Mouse (Mus musculus) cortical plate, adult 2 months (tissue): ENCODE data around the gene Rnf11. TPM values are rescaled to one million over a fixed set of nuclear protein-coding genes. Genes with fewer than 3 reads are reported as not detected.
A peak's percentile ranks its signal among the peaks of the same experiment; 100 is the strongest.

Experiments
- H3K27ac ChIP-seq: fragments of 200-500 bp; 2 replicates; pipeline ENCODE4 v1.5.1; 2012; ENCODE audit warnings: low read length, control low read depth, inconsistent platforms; ENCODE audit not compliant: insufficient read depth
- H3K4me1 ChIP-seq: fragments of 200-500 bp; 2 replicates; pipeline ENCODE4 v1.6.1; 2011; ENCODE audit warnings: low read length; ENCODE audit not compliant: control insufficient read depth, insufficient read depth
- H3K4me3 ChIP-seq: fragments of 200-500 bp; 2 replicates; pipeline ENCODE4 v1.5.1; 2011; ENCODE audit warnings: mild to moderate bottlenecking, low read length, control low read depth; ENCODE audit not compliant: insufficient read depth
- CTCF ChIP-seq: fragments of 200-500 bp; IDR thresholded peaks from 2 replicates; pipeline ENCODE4 v1.5.1; 2011; ENCODE audit warnings: mild to moderate bottlenecking, control low read depth, low read length; ENCODE audit not compliant: insufficient read depth; ENCODE audit errors: extremely low read depth
- POLR2A ChIP-seq: fragments of 200-500 bp; IDR thresholded peaks from 2 replicates; pipeline ENCODE4 v1.6.1; 2011; ENCODE audit warnings: mild to moderate bottlenecking, low read length, control low read depth; ENCODE audit not compliant: insufficient read depth; ENCODE audit errors: extremely low read depth
- polyA plus RNA-seq: library from polyadenylated mRNA; depleted of rRNA; stranded (reverse); fragments of >200 nt; gene quantifications from 2 replicates; pipeline ENCODE4 v1.2.3, GENCODE M21; 2012; rRNA removed

The Rnf11 gene
- polyA plus RNA-seq = 174 and 187 TPM in 2 replicates

DNA sequence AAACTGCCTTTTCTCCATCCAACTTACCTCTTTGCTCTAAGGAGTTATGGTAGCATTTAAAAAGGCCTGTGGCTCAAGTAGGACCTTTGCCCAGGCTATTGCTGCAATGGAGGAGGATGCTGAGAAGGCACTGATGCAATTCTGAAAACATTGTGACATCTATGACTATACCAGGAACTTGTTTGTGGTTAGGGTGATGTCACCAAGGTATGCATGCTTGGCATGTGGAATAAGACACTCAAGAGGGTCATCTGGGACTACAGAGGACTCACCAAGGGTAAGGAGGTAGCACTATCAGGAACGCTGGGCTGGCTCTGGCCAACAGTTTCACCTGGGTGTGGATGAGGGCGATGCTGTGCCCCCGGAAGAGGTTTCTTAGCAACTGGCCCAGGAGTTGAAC, at the start of gene Rnf11:
Rnf11 (minus strand) TSS at position 108 of the 400 bp plus-strand sequence.
- TF ChIP-seq CTCF (no peak), POLR2A (no peak)
- H3K4me3 ChIP-seq = no peak within 1 kb of the TSS
- H3K4me1 ChIP-seq = no peaks in the 10 kb centered on the region
- no peak within 1 kb of the TSS for H3K27ac ChIP-seq

DNA sequence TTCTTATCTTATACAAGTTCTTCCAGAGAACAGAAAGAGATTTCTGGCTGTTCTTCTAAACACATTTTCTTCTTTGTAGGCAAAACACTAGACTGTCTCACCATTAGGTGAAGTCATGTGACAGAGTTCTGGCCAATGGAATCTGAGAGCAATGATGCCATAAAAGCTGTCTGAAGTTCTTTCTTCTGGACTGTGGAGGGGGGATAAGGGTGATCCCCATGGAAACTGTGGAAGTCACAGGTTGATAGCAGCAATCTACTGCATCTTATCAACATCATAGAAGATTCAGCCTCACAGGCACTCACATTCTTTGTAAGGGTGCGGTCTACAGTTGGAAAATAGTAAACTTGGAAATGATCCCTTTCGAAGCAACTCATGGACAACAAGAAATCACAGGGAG, 46.6 kb upstream of the Rnf11 start, which contains the start of gene 4930522H14Rik:
4930522H14Rik (minus strand) TSS at position 187 of the 400 bp plus-strand sequence.
- Histone ChIP-seq H3K4me3 (no peak within 1 kb of the TSS), H3K4me1 (no peaks in the 10 kb centered on the region), H3K27ac (no peak within 1 kb of the TSS)
- TF ChIP-seq CTCF (no peak), POLR2A (no peak)

DNA sequence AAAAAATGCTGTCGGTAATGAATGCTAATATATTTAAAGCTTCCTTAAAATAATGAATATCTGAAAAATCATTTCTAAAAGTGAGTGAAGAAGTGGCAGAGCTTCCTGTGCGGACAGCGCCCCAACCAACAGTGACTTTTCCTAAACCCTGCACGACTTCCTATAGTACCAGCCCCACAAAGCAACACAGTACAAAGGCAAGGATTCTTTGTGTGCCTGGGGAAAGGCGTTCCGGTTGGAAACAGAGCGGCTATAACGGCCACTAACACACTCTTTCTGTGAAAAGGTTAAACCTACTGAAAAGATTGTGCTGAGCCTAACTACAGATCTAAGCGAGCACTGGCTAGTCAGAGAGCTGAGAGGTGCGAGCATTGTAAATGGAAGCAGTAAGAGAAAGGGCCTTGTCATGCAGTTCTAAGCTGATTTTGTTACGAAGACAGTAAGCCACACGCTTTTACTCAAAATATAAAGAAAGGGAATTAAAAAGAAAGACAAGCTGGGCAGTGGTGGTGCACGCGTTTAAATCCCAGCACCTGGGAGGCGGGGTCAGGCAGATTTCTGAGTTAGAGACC, 45.8 kb upstream of the Rnf11 start:
- no peaks in the 10 kb centered on the region for H3K4me1 ChIP-seq
- no peak overlapping the region for H3K4me3 ChIP-seq

DNA sequence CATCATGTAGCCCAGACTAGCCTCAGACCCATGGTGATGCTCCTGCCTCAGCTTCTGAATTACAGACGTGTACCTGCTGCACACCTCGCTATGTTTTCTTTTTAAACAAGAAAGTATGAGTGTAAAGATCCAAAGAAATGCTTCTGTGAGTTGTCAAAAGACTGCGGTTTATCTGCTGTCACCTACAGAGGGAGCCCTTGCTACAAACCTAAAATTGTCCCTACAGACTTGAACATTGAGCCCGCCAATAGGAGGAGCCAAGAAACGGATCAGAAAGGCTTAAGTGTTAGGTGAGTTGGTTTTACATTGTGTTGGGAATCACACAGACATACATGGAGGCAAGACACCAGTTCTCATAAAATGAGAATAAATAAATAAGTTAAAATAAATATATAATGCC, 20.4 kb upstream of the Rnf11 start:
- no peak overlapping the region for H3K27ac ChIP-seq
- no peak overlapping the region for H3K4me3 ChIP-seq
- no peaks in the 10 kb centered on the region for H3K4me1 ChIP-seq
- TF ChIP-seq CTCF = peak; percentile 68
- no peak for TF ChIP-seq POLR2A

More for the DNA sequence above, 45.8 kb upstream of the Rnf11 start:
- H3K27ac ChIP-seq = no peak overlapping the region
- TF ChIP-seq POLR2A (no peak), CTCF (no peak)

DNA sequence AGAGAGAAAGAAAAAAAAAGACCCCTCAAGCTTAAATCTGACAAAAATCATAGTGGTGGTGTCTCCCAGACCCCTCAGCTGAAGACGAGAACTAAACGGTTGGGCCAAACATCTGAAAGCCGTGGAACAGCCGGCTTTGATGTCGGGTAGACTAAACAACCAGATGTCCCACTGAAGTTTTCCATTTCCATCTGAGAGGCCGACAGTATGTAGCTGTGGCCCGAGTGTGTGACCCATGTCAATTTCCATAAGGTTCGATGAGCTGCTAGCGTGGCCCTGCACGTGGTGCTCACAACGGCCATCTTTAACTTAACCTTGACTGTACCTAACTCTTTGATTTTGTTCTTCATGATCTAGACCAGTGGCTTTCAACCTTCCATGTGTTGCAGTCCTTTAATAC, 13.9 kb upstream of the Rnf11 start:
- Histone ChIP-seq H3K4me3 (no peak overlapping the region), H3K27ac (no peak overlapping the region), H3K4me1 (no peaks in the 10 kb centered on the region)
- TF ChIP-seq POLR2A = no peak
- no peak for TF ChIP-seq CTCF

DNA sequence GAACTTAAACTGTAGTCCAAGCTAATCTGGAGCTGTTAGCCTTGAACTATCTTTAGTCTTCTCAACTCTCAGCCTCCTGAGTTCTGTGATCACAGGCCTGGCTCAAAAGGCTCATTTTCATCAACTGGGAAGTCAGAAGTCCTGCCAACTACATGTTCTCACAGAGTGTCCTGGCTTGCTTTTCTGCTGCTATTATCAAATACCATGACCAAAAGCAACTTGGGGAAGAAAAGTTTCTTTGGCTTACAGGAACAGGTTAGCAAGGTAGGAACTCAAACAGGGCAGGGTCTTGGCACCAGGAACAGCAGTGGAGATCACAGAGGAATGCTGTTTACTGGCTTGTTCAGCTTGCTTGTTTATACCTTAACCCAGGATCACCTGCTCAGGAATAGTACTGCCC, 9.1 kb upstream of the Rnf11 start:
- Histone ChIP-seq H3K27ac (no peak overlapping the region), H3K4me3 (no peak overlapping the region), H3K4me1 (no peaks in the 10 kb centered on the region)
- TF ChIP-seq POLR2A = no peak
- TF ChIP-seq CTCF = no peak

DNA sequence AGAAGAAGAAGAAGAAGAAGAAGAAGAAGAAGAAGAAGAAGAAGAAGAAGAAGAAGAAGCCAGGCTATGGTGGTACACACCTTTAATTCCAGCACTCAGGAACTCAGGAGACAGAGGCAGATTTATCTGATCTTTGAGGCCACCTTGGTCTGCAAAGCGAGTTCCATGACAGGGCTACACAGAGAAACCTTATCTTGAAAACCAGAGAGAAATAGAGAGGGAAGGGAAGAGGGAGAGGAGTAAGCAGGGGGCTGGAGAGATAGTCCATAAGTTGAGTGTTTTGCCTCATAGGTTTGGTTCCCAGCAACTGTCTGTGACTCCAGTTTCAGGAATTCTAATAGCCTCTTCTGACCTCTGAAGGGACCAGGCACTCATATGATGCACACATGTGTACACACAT, 4.3 kb upstream of the Rnf11 start:
- TF ChIP-seq POLR2A = no peak
- H3K4me1 ChIP-seq = no peaks in the 10 kb centered on the region
- H3K4me3 ChIP-seq = no peak overlapping the region
- H3K27ac ChIP-seq = no peak overlapping the region

DNA sequence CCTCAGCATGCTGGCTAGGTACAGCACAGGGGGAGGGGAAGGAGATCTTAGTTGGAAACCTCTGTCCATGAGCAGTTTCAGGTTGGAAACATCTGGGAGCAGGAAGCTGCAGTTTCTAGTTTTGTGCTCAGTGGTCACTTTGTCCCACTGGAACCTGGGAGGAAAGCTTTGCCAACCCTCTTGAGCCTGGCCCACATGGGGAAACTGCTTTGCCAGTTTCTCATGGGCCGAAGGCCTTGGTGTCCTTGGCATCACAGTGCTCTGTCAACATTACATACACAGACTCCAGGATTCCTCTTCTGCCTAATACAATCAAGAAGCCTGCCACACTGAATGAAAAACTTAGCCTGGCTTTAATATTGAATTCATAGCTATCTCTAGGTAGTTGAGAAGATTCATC, 1.8 kb downstream of the Rnf11 start:
- H3K27ac ChIP-seq = no peak overlapping the region
- TF ChIP-seq POLR2A (no peak), CTCF (no peak)
- H3K4me1 ChIP-seq = no peaks in the 10 kb centered on the region
- no peak overlapping the region for H3K4me3 ChIP-seq

DNA sequence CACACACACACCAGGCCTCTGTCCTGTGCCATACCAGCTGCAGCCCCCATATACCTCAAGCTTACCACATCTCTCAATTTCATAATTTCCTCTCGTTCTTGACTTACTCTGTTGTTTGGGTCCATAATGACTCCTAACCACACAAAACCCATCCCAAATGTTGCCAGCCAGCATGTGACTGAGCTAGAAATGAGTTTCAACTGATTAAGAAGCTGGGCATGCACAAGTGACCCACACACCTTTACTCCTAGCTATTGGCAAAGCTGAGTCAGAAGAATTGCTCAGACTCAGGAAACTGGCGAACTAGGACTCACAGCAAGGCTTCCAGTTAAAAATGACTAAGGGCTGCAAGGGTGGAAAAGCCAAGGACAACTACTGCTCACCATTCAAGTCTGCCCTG, 3.1 kb downstream of the Rnf11 start:
- H3K4me1 ChIP-seq = no peaks in the 10 kb centered on the region
- H3K27ac ChIP-seq = no peak overlapping the region
- H3K4me3 ChIP-seq = no peak overlapping the region
- TF ChIP-seq POLR2A = no peak
- no peak for TF ChIP-seq CTCF

DNA sequence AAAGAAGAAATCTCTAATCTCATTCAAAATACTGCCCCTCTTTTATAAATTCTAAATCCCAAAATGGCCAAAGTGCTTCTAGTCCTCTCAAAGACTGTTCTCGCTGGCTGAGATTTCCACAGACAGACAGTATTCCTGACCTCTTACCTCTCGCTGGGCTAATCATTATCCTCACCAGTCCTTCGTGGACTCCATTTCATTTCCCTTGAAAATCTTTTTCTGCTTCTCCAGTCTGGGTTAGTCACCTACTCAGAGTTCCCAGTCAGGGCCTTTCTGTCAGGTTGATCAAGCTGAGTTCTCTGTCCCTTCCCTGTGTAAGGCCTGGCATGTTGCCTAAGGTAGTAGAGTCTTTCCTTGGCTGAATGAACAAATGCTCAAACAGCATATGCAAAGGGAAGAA, 7.1 kb downstream of the Rnf11 start:
- no peak overlapping the region for H3K4me3 ChIP-seq
- peaks cover 1% of the 10 kb centered on the region; the same call in 1 of the 2 replicates for H3K4me1 ChIP-seq
- TF ChIP-seq POLR2A = no peak
- no peak for TF ChIP-seq CTCF
- no peak overlapping the region for H3K27ac ChIP-seq

DNA sequence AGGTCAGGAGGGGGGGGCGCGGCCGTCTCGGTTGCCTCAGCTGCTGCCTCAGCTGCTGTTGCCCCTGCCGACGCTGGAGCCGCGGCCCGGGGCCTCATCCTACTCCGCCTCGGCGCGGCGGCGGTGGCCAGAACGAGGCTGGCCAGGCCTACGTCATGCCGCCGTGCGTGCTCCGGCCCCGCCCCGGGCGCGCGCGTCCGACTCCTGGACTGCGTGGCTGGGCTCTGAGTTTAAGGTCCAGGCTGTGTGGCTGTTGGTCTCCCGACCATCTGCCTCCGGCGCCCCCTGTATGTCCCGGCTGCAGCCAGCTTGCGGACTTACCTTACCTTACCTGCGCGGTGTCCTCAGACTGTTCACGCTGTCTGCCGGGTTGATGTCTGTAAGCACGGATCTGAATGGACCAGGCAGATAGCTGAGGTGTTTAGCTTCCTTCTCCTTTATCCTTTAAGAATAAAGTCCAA, 7.9 kb downstream of the Rnf11 start:
- Histone ChIP-seq H3K27ac (peak overlapping the region; percentile 97; the same call in 1 of the 2 replicates), H3K4me3 (peak overlapping the region; percentile 55), H3K4me1 (peaks cover 1% of the 10 kb centered on the region; the same call in 1 of the 2 replicates)
- TF ChIP-seq POLR2A (peak; percentile 80), CTCF (no peak)
